Mouse (Mus musculus): ENCODE measurements around the gene Mboat1. TPM values are rescaled to one million over a fixed set of nuclear protein-coding genes. Genes with fewer than 3 reads are reported as not detected.

Mboat1 gene
- 1 to 10 TPM; 1.3 to 1.6 TPM for total RNA-seq (2021)
- long read RNA-seq, partial matches to known transcripts: 0 of 1 reads
- long read RNA-seq, other reads (novel, unspliced or antisense): 1 of 1 reads

DNA sequence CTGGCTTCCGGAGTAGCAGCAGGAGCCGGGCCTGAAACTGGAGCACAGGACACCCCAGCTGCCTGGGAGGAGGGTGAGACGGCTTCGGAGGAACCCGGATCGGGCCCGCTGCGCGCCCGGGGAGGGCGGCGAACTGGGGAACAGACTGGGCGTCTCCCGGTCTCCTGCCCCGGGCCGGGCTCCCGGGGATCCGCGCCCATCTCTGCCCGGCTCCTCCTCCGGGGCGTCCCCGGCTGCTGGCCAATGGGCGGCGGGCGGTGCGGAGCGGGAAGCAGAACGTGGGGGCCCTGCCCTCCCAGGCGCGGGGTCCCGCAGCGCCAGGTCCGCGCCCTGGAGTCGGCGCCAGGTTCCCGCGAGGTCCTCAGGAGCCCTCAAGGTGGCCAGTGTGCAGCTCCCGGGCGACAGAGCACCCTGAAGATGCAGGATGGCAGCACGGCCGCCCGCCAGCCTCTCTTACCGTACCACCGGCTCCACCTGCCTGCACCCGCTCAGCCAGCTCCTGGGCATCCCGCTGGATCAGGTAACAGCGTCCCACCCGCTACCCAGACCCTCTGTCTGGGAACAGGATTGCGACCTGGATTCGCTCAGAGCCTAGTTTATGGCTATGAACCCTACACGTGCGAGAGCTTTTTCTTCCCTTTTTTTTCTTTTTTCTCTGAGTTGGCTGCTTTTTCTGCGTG, at the start of gene Mboat1:
Gene Mboat1 (plus strand): TSS at position 247 of the 680 bp plus-strand sequence.
- peak; percentile 22 to 43 for DNase-seq (ENCODE audit: low spot score in 2 of 2)

DNA sequence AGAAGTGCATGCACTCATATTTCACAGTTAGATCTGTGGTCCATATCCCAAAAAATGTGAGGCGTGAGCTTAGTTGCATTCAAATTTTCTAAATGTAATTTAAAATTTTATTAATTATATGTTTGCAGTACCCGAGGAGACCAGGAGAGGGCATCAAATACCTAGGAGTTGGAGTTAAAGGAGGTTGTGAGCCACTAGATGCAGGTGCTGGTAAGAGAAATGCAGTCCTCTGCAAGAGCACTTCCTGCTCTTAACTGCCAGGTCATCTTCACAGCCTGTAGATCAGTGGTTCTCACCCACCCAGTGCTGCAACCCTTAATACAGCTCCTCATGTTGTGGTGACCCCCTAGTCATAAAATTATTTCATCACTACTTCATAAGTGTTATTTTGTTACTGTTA, 43.2 kb upstream of the Mboat1 start:
- DNase-seq (ENCODE audit: low spot score in 2 of 2): no peak

DNA sequence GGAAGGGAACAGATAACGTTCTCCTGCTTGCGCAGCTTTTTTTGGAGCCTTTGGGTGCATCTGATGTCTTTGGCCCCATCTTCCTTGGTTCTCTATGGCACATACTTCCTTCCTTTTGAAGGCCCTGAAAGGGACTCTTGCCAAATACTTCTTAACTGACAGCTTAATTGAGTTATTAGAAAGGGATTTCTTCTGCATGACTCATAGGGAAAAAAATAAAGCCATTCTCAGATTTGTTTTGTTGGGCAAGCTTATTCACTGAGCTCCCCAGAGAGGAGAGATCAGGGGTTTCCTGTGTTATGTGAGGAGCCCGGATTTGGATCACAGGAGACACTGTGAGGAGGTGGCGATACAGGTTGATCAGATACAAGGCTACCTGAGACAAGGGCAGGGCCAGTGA, 40.4 kb upstream of the Mboat1 start:
- DNase-seq (ENCODE audit: low spot score in 2 of 2): no peak

DNA sequence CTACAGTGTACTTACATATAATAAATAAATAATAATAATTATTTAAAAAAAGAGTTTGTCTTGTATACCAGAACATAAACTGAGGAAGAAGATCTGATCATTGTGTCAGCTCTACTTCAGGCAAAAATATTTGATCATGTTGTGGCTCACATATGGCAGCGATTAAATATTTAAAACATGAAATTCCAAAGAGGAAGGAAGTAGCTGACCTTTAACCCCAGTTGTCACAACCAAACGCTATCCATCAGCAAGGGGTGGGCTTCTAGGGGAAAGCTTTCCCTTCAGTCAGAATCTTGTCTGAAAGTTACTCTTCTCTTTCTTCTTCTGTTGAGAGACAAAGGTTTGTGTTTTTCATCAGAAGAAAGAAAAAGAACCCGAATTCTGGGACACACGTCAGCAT, 39.8 kb upstream of the Mboat1 start:
- no peak for DNase-seq (ENCODE audit: low spot score in 2 of 2)

DNA sequence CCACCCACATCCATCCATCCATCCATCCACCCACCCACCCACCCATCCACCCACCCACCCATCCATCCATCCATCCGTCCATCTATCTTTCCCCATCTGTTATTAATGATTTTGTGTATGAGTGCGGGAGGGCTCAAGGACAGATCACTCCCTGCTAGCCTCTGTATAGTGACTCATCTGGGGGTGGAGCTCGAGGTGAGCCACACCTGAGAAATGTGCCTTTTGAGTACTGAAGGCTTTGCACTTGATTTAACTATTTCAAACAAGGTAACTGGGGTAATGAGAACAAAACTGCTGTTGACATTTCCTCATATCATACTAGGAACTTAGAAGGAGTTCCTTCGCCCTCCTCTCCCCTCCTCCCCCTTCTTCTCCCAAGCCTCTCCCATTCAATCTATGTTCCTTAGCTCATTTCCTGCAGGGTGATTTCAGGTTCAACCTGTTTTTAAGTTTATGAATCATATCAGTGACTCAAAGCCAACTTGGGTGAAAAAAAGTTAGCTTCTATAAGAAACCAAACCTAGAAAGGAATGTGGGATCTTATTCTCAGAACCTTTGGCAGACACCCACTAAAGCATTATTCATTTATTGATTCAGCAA, 27.2 kb upstream of the Mboat1 start:
- no peak for DNase-seq (ENCODE audit: low spot score in 2 of 2)

DNA sequence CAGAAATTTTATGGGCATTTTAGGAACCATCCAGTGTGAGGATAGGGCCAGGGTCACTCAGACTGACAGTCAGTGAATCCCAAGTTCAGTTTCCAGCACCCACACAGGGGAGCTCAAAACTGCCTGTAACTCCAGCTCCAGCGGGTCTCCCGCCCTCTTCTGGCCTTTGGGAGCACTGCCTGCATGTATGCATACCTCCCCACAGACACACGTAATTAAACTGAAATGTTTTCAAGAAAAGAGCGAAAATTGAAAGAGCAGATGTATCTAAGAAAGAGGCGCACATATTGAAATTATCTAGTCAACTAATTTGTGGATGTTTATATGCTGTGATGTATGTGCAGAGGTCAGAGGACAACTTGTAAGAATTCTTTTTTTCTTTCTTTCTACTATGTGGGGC, 20.5 kb upstream of the Mboat1 start:
- no peak for DNase-seq (ENCODE audit: low spot score in 2 of 2)

DNA sequence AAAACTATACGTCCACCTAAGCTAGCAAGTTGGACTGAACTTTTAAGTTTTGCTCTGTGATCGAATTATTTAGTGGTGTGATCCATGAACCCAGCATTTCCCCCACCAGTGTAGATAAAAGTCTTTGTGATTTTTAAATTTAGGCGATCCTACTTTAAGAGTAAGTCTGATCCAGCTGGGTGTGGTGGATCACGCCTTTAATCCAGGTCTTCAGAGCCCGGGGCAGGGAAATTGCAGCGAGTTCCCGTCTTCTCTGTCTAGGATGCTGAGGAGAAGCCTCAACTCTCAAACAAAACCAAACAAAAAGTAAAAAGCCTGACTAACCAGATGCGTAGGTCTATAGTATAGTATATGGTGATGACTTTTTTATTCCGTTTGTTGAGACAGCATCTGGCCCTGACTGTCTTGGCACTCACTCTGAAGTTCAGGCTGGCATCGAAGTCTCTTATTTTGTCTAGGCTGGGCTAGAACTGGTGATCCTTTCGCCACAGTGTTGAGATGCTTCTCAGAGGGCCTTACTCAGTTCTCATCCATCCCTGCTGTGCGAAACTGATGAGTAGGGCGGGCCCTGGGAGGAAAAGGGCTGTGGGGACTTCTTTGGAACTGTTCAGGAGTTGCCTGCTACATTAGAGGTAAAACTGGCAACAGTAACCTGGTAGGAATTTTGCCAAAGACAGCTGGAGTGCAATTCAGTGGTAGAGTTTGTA, 787 bp downstream of the Mboat1 start:
- no peak for DNase-seq (ENCODE audit: low spot score in 2 of 2)

DNA sequence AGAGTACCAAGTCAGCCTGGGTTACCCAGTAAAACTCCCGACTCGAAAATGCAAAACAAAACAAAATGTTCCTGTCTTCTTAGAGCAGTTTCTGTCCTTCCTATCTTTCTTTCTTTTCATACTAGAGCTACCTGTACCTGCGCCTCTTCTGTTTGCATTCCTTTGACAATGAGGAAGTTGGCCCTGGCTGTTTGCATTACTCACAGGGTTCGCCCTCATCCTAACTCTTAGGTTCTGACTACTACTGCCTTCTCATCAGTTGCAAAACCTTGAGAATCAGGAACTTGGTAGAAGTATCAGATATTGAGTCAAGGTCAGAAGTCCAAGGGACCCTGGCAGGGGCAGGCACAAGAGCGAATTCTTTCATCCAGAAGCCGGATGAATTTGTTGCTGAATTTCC, 1.7 kb downstream of the Mboat1 start:
- DNase-seq (ENCODE audit: low spot score in 2 of 2): no peak

DNA sequence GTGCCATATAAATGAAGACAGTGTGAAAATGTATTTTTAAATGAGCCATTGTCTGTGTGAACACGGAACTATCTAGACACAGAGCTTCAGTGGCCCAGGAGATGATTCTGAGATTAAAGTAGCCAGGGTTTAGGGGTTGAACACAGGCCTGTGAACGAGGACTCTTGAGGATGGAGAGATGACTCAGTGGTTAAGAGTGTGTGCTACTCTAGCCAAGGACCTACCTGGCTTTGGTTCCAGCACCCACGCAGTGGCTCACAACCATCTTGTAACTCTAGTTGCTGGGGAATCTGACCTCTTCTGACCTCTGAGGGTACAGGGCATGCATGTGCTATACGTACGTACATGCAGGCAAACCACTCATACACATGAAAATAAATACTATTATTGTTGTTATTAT, 3.9 kb downstream of the Mboat1 start:
- DNase-seq (ENCODE audit: low spot score in 2 of 2): no peak

DNA sequence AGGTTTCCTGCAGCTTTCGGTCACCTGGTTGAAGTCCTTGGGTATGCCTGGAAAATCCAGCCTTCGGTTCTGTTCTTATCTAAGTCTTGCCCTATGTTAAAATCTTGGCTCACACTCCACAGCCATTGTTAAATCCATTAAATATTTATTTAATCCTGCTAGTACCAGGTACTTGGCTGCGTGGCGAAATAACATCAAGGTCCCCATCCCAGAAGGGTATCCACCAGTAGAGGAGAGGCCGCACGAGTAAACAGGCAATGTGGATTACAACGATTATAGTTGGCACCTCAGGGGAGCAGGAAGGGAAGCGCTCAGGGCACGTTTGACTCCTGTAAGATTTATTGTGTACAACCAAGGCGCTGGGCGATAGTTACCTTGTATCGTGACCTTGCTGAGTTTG, 4.4 kb downstream of the Mboat1 start:
- DNase-seq (ENCODE audit: low spot score in 2 of 2): no peak

DNA sequence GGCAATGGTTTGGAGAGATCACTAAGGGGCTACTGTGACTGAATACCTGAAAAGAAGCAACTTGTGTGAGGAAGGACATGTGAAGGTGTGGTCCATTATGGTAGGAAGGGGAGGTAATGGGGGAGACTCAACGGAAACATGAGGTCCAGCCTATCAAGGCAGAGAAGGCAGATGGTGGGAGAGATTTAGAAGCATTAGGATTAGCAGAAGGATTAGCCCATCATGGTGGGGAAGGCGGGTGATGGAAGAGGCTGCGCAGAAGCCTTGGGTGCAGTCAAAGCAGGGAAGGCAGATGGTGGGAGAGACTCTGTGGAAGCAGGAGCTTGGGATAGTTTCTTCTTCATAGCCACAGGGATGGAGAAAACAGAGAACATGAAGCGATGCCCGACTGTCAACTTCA, 5.7 kb downstream of the Mboat1 start:
- no peak for DNase-seq (ENCODE audit: low spot score in 2 of 2)

DNA sequence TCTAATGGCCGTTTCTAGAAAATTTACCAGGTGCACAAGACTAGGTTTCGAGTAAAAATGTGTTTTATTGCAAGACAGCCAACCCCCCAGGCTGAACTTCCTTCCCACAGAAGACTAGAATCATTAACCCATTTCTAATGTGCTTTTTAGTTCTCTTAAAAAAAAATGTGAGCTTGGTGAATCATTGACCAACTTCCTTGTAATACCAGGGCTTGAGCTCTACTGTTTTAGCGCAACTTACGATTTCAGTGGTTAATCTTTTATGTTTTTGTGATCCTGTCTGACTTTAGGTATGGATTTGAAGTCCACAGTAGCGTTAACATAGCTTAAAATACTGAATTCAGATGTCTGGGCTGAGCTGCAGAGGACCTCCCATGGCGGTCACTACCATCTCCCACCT, 10.2 kb downstream of the Mboat1 start:
- DNase-seq (ENCODE audit: low spot score in 2 of 2): no peak

DNA sequence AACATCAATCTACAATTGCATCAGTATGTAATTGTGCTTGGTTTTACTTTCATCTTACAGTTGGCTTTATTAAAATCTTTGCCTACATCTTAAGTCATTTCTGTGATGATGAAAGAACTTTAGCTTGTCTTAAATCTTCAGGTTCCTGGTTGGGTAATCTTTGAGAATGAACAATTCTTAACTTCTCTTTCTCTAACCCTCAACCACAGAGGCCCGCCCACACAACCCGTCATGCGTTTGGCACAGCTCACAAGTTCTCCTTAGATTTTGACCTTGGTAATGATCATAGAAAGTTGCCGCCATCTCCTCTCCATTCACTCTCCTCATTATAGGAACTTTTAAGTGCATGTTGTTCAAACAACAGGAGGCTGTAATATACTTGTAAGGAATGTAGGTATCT, 18.0 kb downstream of the Mboat1 start:
- DNase-seq (ENCODE audit: low spot score in 2 of 2): no peak

DNA sequence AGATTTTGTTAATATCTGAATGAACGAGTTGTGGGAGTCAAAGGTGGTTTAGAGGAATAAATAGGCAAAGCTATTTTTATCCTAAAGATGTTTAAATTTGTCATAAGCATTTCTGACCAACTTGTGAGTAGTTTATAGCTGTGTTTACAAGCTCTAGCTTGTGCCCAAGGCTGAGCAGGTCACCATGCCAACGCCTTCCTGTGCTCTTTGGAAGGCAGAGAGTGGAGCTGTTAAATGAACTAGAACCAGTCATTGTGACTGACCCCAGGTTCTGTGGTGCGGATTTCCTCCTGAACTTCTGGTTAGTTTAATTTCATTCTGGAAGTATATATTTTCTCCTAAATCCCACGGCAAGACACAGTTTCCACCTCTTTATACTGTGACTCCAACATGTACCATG, 23.3 kb downstream of the Mboat1 start:
- no peak for DNase-seq (ENCODE audit: low spot score in 2 of 2)

DNA sequence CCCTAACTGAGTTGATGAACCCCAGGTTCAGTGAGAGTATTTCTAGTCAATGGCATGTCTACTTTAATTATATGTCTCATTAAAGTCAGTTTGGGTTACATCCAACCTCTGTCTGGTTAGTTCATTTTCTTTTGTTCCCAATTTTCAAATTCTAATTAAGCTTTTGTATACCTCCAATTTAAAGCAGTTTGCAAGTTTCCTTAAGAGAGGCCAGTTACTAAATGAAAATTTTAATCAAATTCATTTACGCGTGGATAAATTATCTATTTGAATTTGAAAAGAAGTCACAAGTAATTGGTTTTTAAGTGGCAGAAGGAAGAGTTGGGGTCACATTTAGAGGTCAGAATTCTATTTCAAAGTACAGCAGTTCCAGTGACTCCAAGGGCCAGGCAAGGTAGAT, 27.2 kb downstream of the Mboat1 start:
- no peak for DNase-seq (ENCODE audit: low spot score in 2 of 2)

DNA sequence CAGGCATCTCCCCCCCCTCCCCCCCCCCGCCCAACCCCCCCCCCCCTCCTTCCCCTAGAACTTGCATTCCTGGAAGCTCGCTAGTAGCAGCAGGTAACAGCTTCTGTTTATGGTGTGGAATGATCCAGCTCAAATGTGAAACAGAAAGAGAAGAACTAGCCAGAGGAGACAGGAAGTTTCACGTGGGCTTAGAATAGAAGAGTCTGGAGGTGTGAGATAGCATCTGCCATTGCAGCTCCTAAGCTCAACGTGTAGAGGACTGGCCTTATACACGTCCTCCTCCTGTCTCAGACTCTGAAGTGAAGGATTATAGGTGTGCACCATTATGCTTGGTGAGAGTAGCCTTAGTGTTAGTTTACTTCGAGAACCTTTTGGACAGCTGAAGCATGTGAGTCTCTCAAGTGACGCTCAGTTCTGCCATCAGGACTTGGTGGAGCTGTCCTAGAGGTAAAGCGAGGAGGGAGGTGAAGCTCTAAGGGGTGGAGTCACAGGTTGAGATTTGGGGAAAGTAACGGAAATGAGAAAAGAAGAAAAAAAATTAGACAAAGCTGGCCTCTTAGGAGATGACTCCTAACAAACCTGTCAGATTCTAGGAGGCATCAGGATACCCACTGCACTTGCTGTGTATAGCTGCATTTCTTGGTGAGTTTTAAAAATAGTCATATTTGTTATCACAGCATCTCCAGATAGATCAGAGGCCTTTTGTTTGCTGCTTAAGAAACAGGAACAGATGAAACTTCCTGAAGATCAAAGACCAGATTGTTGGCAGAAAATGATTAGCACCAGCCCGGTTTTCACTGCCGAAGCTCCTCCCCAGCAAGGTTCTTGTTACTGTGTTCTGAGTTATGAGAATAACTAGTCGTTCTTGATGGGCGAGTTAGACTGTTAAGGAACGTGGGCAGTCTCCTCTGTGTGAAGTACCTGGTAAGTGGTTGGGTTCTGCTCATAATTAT, 30.1 kb downstream of the Mboat1 start:
- peak in 1 of 2 experiments; percentile 23 for DNase-seq (ENCODE audit: low spot score in 2 of 2)

DNA sequence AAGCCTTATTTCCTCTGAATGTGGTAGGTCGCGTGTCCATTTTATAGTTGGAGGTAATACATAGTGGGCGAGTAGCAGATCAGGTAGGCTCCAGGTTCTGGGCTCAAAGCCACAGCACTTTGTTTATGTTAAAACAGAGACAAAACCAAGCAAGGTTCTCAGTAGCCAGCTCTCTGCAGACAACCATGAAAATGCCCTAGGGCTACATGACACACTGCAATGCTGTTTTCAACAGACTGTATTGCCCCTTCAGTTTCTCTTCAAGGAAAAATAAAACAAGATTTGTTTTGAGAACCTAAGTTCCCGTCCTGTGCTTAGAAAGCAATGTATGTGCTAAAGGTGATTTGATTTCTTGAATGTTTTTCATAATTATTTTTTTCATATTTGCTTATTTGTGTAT, 31.2 kb downstream of the Mboat1 start:
- no peak for DNase-seq (ENCODE audit: low spot score in 2 of 2)

DNA sequence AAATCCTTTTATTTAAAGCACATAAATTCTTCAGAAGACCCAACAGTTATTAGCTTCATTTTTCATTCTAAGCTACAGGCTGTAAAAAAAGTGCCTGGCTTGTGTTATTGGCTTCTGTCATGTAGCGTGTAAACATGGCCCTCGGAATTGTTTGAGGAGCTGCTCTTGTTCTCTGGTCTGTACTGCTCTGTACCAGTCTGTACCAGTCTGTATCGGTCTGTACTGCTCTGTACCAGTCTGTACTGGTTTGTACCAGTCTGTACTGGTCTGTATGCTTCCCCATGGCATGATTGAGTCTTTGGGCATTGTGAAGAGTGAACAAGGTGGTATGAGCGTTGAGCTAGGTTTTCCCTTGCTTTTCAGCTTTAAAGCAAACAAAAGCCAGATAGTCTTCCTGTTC, 32.5 kb downstream of the Mboat1 start:
- DNase-seq (ENCODE audit: low spot score in 2 of 2): no peak

DNA sequence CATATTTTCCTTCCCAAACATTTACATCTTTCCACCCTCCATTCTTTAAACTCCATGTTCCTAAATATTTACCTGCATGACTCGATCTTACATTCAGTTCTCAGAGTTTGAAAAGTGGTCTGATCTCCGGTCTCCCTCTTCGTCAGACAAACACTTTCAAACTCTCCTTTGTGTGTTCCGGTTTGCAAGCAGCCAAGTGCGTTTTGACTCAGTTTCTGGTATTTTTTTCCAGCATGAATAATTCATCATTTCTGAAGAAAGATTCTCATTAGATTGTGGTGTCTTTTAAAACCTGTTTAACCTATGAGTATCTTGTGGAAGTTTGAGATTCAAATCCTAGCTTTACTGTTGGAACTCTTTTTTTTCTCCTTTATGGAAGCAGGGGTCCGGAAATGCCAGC, 33.8 kb downstream of the Mboat1 start:
- DNase-seq (ENCODE audit: low spot score in 2 of 2): no peak

DNA sequence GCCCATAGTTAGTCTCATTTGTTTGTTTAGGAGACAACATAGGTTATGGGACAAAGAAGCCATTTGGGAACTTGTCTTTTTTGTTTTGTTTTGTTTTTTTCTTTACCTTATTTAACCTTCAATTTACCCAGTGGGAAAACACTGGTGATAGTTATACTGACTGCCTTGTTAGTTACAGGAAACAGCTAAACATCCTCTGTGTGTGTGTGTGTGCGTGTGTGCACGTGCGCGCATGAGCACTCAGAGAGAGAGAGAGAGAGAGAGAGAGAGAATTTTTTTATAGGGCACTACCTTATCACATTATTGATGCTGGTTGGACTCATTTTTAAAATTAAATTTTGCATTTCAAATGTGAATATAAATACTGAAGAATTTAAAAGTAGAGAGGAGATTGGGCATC, 38.3 kb downstream of the Mboat1 start:
- no peak for DNase-seq (ENCODE audit: low spot score in 2 of 2)

DNA sequence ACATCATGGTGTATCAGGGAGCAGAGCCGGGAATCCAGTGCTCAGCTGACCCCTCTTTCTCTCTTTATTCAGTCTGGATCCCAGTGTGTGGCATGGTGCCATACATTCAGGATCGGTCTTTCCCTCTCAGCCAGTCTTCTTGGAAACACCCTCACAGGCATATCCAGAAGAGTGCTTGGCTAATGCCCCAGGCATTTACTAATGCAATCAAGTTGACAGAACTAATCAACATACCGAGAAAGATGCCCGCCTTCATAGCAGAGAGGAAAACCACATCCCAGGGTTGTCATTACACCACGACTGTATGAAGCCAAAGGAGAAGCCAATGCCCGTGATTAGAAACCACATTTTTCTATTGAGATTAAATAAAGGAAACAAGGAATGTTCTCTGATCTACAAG, 41.1 kb downstream of the Mboat1 start:
- DNase-seq (ENCODE audit: low spot score in 2 of 2): no peak
